Mouse (Mus musculus): Measurements from ENCODE around the gene Olfr12. TPM values are rescaled to one million over a fixed set of nuclear protein-coding genes. Genes with fewer than 3 reads are reported as not detected.

Gene Olfr12
- polyA plus RNA-seq, 1 experiment = not detected

DNA sequence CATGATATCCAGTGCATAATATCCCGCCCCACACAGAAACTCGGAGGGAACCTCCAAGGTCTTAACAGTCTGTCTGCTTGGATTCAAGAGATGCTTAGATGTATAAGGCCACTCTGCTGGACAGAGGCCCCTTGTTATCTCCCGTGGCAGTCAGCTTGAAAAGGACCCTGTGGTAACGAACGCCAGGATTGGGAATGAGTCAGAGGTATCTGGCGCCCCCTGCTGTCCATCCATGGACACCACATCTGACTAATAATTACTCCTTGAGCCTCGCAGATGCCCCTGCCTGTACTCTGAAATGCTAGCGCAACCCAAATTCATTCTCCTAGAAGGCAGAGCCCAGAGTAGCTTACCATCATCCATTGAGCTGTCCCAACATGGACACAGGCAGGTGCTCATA is 30.2 kb downstream of the Olfr12 start:
- Histone ChIP-seq H3K9me3 (no peaks in the 10 kb centered on the region), H3K4me3 (replicated peaks) (peak overlapping the region; percentile 89), H3K27me3 (replicated peaks) (peaks cover 66% of the 10 kb centered on the region), H3K4me1 (peaks cover 65% of the 10 kb centered on the region), H3K36me3 (replicated peaks; ENCODE audit: low read length) (no peaks in the 10 kb centered on the region)
- TF ChIP-seq FLI1 (IDR thresholded peaks at IDR 0.05; ENCODE audit: low read length) = no peak
- no peak for TF ChIP-seq GATA1 (IDR thresholded peaks at IDR 0.05; ENCODE audit: borderline replicate concordance, low read length)

DNA sequence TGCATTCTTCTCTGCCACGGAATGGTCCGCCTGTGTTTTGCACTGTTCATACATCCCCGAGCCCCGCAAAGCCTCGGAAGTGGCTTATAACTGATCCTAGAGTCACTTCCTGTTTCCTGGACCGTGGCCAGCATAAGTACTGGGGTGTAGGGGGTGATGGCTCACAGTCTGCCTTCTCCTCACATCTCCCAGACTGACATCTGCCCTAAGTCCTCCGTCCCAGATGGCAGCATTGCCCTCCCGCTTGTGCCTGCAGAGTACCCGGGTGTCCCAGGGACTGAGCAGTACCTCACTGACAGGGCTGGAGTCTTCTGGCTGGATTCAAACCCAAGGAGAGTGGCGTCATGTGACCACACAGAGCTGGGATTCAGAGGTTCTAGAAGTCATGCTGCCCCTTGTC is 30.6 kb downstream of the Olfr12 start:
- H3K9me3 ChIP-seq = no peaks in the 10 kb centered on the region
- H3K36me3 ChIP-seq (replicated peaks; ENCODE audit: low read length) = no peaks in the 10 kb centered on the region
- peaks cover 71% of the 10 kb centered on the region for H3K27me3 ChIP-seq (replicated peaks)
- peak overlapping the region; percentile 89 for H3K4me3 ChIP-seq (replicated peaks)
- TF ChIP-seq GATA1 (IDR thresholded peaks at IDR 0.05; ENCODE audit: borderline replicate concordance, low read length) = no peak
- TF ChIP-seq FLI1 (IDR thresholded peaks at IDR 0.05; ENCODE audit: low read length) = no peak
- H3K4me1 ChIP-seq = peaks cover 62% of the 10 kb centered on the region

DNA sequence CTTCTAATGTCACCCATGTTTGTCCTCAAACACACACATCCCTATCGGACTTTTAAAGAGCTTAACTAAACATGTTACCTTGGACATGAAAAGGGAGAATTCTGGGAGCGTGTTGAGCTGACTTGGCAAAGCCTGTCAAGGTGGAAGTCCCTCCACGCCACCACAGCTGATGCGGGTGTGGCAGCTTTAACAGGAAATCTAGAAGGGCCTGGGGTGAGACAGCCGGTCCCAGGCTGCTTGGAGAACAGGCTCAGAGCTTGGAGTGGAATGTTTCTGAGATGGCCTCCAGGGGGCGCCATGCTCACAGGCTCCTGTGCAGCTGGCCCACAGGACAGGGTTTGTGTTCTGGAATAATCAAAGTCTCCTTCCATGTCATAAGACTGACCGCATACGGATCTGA is 31.1 kb downstream of the Olfr12 start, which contains the start of gene Otos:
Gene Otos, minus strand, starts transcription at position 169 of the 400 bp plus-strand sequence.
- Histone ChIP-seq H3K27me3 (replicated peaks) (peaks cover 74% of the 10 kb centered on the region), H3K4me3 (replicated peaks) (peak within 1 kb of the TSS; percentile 89), H3K9me3 (no peaks in the 10 kb centered on the region), H3K4me1 (peaks cover 58% of the 10 kb centered on the region), H3K36me3 (replicated peaks; ENCODE audit: low read length) (no peaks in the 10 kb centered on the region)
- TF ChIP-seq GATA1 (IDR thresholded peaks at IDR 0.05; ENCODE audit: borderline replicate concordance, low read length) = no peak
- TF ChIP-seq FLI1 (IDR thresholded peaks at IDR 0.05; ENCODE audit: low read length) = no peak

DNA sequence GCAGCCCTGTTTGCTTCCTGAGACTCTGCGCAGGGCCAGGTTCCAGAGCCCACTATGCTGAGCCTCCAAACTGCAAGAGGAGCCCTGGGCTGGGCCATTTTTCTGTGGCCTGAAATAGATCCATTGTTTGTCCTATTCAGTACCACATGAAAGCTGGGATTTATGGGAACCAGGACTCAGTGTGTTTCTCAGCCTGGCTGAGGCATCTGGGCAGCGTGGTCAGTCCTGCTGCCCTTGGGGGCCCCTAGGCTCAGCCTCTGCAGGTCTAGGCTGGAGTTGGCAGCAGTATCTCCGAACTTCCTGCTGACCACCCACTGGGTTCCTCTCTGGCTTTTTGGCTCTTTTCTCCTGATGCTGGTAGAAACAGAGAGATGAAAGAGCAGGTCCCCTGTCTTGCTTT is 33.9 kb downstream of the Olfr12 start:
- Histone ChIP-seq H3K4me1 (peaks cover 44% of the 10 kb centered on the region), H3K9me3 (no peaks in the 10 kb centered on the region), H3K4me3 (replicated peaks) (no peak overlapping the region), H3K36me3 (replicated peaks; ENCODE audit: low read length) (no peaks in the 10 kb centered on the region), H3K27me3 (replicated peaks) (peaks cover 79% of the 10 kb centered on the region)
- TF ChIP-seq GATA1 (IDR thresholded peaks at IDR 0.05; ENCODE audit: borderline replicate concordance, low read length) (no peak), FLI1 (IDR thresholded peaks at IDR 0.05; ENCODE audit: low read length) (no peak)

DNA sequence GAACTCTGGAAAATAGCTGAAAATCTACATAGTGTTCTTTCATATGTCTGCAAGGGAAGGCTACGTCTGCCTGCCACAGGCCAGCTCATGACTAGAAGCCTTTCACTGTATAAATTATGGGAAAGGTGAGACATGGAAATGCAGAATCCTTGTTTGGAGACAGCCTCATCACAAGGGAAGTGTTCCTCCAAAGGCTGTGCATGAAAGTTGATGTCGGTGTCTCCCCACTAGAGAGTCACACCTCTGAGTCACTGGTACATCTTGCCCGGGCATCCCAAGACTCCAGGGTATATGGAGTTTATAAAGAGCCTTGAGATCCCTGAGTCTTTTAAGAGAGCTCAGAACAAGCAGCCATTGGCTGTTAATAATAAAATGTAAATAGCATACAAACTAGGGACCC is 35.6 kb downstream of the Olfr12 start:
- H3K27me3 ChIP-seq (replicated peaks) = peaks cover 92% of the 10 kb centered on the region
- H3K4me3 ChIP-seq (replicated peaks) = no peak overlapping the region
- TF ChIP-seq GATA1 (IDR thresholded peaks at IDR 0.05; ENCODE audit: borderline replicate concordance, low read length) (no peak), FLI1 (IDR thresholded peaks at IDR 0.05; ENCODE audit: low read length) (no peak)
- no peaks in the 10 kb centered on the region for H3K36me3 ChIP-seq (replicated peaks; ENCODE audit: low read length)
- H3K4me1 ChIP-seq = peaks cover 27% of the 10 kb centered on the region
- no peaks in the 10 kb centered on the region for H3K9me3 ChIP-seq

DNA sequence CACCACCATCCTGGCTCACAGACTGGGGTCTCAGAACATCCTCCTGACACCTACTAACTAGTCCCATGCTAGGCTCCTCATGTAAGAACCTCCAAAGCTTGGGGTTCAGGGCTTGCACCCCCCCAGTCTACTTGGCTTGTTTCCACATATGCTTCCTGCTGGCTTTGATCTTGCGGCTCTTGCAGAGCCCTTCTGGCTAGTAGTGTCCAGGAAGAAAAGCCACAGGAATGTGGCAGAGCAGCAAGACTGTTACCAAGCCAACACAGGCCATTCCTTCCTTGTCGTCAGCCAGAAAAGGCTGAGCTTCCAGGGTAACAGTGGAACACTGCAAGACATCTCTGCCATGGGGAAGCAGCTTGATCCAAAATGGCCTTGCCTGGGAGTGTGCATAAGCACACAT is 37.1 kb downstream of the Olfr12 start:
- TF ChIP-seq GATA1 (IDR thresholded peaks at IDR 0.05; ENCODE audit: borderline replicate concordance, low read length) (no peak), FLI1 (IDR thresholded peaks at IDR 0.05; ENCODE audit: low read length) (no peak)
- Histone ChIP-seq H3K9me3 (no peaks in the 10 kb centered on the region), H3K4me3 (replicated peaks) (no peak overlapping the region), H3K36me3 (replicated peaks; ENCODE audit: low read length) (no peaks in the 10 kb centered on the region), H3K4me1 (peaks cover 30% of the 10 kb centered on the region), H3K27me3 (replicated peaks) (peaks cover 92% of the 10 kb centered on the region)

DNA sequence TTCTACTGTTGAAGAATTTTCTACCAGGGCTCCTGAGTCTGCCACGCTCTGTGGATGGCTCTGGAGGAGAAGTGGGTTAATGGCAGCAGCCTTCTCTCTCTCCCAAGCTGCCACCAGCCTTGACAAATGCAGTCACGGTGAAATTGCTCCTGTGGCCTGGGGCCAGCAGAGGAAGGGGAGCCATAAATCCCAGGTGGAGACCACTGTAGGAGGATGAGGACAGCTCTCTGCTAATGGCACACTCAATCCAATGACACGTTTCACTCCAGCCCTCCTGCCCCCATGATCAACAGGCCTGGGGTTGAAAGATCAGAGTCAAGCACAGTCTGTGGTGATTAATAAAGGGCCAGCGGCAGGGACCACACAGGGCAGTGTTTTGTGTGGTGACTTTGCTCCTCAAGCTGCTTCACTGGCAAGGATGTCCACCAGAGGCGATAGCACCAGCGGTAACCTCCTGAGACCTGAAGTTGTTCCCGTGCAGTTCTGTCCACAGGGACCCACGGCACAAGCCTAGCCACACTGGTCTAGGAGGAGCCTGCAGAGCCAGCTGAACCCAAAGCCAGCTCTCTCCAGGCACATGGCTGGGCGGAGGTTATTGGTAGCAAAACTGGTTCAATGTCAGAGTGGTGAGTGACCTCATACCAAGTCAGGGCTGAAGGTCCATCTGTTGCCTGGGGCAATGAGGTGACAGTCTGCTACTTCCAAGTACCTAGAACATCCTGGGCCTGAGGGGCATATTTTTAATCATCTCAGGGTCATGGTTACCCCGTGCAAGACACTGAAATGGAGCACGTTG is 39.6 kb downstream of the Olfr12 start:
- Histone ChIP-seq H3K9me3 (no peaks in the 10 kb centered on the region), H3K36me3 (replicated peaks; ENCODE audit: low read length) (no peaks in the 10 kb centered on the region), H3K27me3 (replicated peaks) (peaks cover 81% of the 10 kb centered on the region), H3K4me1 (peaks cover 14% of the 10 kb centered on the region), H3K4me3 (replicated peaks) (no peak overlapping the region)
- no peak for TF ChIP-seq GATA1 (IDR thresholded peaks at IDR 0.05; ENCODE audit: borderline replicate concordance, low read length)

DNA sequence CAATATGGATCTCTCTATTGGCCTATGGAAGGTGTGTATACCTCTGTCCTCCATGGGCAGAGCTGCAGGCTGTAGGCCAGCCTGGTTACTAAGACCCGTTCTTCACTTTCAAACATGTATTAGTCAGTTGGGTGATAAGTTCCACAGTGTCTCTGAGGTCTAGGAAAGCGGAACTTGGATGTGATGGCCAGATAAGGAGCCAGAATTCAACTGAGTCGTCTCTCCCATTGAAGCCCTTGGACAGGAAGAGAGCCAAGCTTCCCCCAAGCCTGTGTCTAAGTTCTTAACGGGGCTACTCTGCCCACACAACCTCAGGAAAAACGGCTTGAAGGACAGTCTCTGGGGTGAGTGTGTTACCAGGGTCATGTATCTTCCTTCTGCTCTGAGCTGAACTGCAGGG is 41.8 kb downstream of the Olfr12 start:
- Histone ChIP-seq H3K4me3 (replicated peaks) (no peak overlapping the region), H3K36me3 (replicated peaks; ENCODE audit: low read length) (no peaks in the 10 kb centered on the region), H3K27me3 (replicated peaks) (peaks cover 66% of the 10 kb centered on the region), H3K9me3 (0 out of 2 replicates have a peak, but pooled peaks cover 5% of the 10 kb centered on the region), H3K4me1 (peaks cover 14% of the 10 kb centered on the region)
- TF ChIP-seq FLI1 (IDR thresholded peaks at IDR 0.05; ENCODE audit: low read length) (no peak), GATA1 (IDR thresholded peaks at IDR 0.05; ENCODE audit: borderline replicate concordance, low read length) (no peak)

DNA sequence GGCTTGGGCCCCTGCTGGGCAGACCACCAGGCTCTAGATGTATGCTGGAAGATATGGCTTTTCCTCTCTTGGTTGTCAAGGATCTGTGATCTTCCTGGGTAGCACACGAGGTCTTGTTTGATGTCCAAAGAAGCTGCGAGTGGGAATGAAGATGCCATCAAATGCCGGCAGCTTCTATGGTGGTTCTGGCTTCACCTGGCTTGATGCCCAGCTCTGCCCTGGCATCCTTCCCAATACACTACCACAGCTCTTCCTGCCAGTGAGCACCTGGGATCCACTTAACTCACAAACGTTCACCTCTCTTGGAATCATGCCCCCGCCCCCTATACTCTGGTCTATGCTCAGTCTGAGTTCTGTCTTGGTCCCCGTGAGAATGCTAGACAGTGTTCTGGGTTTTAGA is 49.5 kb downstream of the Olfr12 start:
- H3K36me3 ChIP-seq (replicated peaks; ENCODE audit: low read length) = no peaks in the 10 kb centered on the region
- peaks cover 5% of the 10 kb centered on the region; the same call in 1 of the 2 replicates for H3K4me1 ChIP-seq
- H3K27me3 ChIP-seq (replicated peaks) = peaks cover 77% of the 10 kb centered on the region
- no peak overlapping the region for H3K4me3 ChIP-seq (replicated peaks)
- TF ChIP-seq FLI1 (IDR thresholded peaks at IDR 0.05; ENCODE audit: low read length) (no peak), GATA1 (IDR thresholded peaks at IDR 0.05; ENCODE audit: borderline replicate concordance, low read length) (no peak)
- H3K9me3 ChIP-seq = peaks cover 24% of the 10 kb centered on the region

DNA sequence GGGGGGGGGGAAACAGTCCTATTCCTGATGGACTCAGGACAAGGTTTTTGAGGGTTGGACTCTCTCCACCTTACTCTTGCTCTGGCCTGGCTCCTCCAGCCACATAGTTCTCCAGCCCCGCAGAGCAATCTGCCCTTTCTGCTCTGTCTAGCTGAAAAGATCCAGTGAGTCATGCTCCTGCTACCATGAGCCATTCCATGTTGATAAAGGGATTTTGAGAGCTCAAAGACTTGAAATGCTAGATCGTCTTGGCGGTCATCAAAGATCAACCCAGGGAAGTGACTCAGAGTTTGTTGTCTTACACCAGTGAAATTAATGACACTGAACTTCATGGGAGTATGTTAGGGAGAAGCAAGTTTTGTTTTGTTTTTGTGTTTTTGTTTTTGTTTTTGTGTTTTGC is 51.8 kb downstream of the Olfr12 start:
- H3K4me3 ChIP-seq (replicated peaks) = no peak overlapping the region
- peaks cover 94% of the 10 kb centered on the region for H3K27me3 ChIP-seq (replicated peaks)
- H3K4me1 ChIP-seq = no peaks in the 10 kb centered on the region
- no peaks in the 10 kb centered on the region for H3K36me3 ChIP-seq (replicated peaks; ENCODE audit: low read length)
- TF ChIP-seq GATA1 (IDR thresholded peaks at IDR 0.05; ENCODE audit: borderline replicate concordance, low read length) (no peak), FLI1 (IDR thresholded peaks at IDR 0.05; ENCODE audit: low read length) (no peak)
- peaks cover 19% of the 10 kb centered on the region for H3K9me3 ChIP-seq
